Mouse (Mus musculus) leukemia stem cell, adult 10-12 weeks (primary cell): Measurements from ENCODE around the gene Ndufa8. TPM values are rescaled to one million over a fixed set of nuclear protein-coding genes. Genes with fewer than 3 reads are reported as not detected.

ENCODE experiments used
- polyA plus RNA-seq: library from polyadenylated mRNA; stranded (reverse); fragments of >175 nt; gene quantifications from 2 replicates; pipeline ENCODE4 v1.2.3, GENCODE M21; 2012; ENCODE audit warnings: low replicate concordance

Gene Ndufa8
- 24.1 and 42.4 TPM in 2 replicates for polyA plus RNA-seq

GRCm38 (mm10) chr2:36048748-36049566, at the start of gene Ndufa8, which contains the start of gene Morn5:
Ndufa8 (minus strand) TSS chr2:36049406.
Morn5 (plus strand) TSS chr2:36049458.

Other genes with a start within 250 kb of the Ndufa8 start
- 0.39 and 1.1 TPM in 2 replicates for gene Ttll11, start 69.5 kb downstream of the Ndufa8 start, polyA plus RNA-seq
- gene Morn5, start 52 bp upstream of the Ndufa8 start, polyA plus RNA-seq: not detected in 2 replicates
- gene Lhx6, start 56.0 kb upstream of the Ndufa8 start, polyA plus RNA-seq: 0.72 and 1.1 TPM in 2 replicates
- gene Mrrf, start 87.0 kb upstream of the Ndufa8 start, polyA plus RNA-seq: 1.3 and 3.5 TPM in 2 replicates
- gene Rbm18, start 87.4 kb upstream of the Ndufa8 start, polyA plus RNA-seq: 2.3 and 4.0 TPM in 2 replicates
- 5.3 and 11.9 TPM in 2 replicates for gene Ptgs1, start 181.0 kb upstream of the Ndufa8 start, polyA plus RNA-seq